Comparison of ENCODE assay signal across 21 mouse cellular contexts in genomic region chr12:107855547-107855946, GRCm38 (mm10).
DNase-seq lines count a peak whose midpoint lies in the region; ATAC-seq and TF ChIP-seq lines count a peak whose summit lies in the region.
"Had no signal": no experiment of that assay in that cellular context is flagged by ENCODE, and none has a peak within 500 bp of the region (broad histone marks: within the 10 kb centered on the region; RNA-seq: fewer than 3 reads in every experiment).

No protein-coding gene starts in this region.

- no peak for ATAC-seq in embryonic facial prominence, embryonic 15.5 days (ENCODE audit: insufficient number of reproducible peaks, low FRiP score, low TSS enrichment, low read depth)
- no peak for ATAC-seq in limb, embryonic 12.5 days (ENCODE audit: insufficient number of reproducible peaks, insufficient read depth, low FRiP score, low TSS enrichment, low read depth)
- ATAC-seq in midbrain, postnatal 0 days (ENCODE audit: low FRiP score) = no peak
- ATAC-seq: CD4-positive, CD25-positive, alpha-beta regulatory T cell, adult 4 months; forebrain, postnatal 0 days; hindbrain, embryonic 16.5 days had no signal

- H3K36me3 ChIP-seq in embryonic facial prominence, embryonic 15.5 days = no peaks in the 10 kb centered on the region
- no peaks in the 10 kb centered on the region for H3K36me3 ChIP-seq in embryonic facial prominence, embryonic 10.5 days (replicated peaks)
- no peaks in the 10 kb centered on the region for H3K36me3 ChIP-seq in limb, embryonic 12.5 days
- H3K36me3 ChIP-seq in limb, embryonic 10.5 days = no peaks in the 10 kb centered on the region
- H3K36me3 ChIP-seq in midbrain, postnatal 0 days (ENCODE audit: insufficient read depth, low read length) = no peaks in the 10 kb centered on the region
- H3K36me3 ChIP-seq: forebrain, embryonic 12.5 days; G1E; heart, embryonic 13.5 days; hindbrain, embryonic 12.5 days had no signal

- TF ChIP-seq CTCF in midbrain, postnatal 0 days (IDR thresholded peaks at IDR 0.05) = no peak

- no peaks in the 10 kb centered on the region for H3K9me3 ChIP-seq in embryonic facial prominence, embryonic 15.5 days (replicated peaks)
- no peaks in the 10 kb centered on the region for H3K9me3 ChIP-seq in embryonic facial prominence, embryonic 10.5 days
- no peaks in the 10 kb centered on the region for H3K9me3 ChIP-seq in limb, embryonic 12.5 days
- no peaks in the 10 kb centered on the region for H3K9me3 ChIP-seq in limb, embryonic 10.5 days (replicated peaks)
- no peaks in the 10 kb centered on the region for H3K9me3 ChIP-seq in midbrain, postnatal 0 days (ENCODE audit: low read length)
- H3K9me3 ChIP-seq: forebrain, embryonic 12.5 days; heart, embryonic 13.5 days; hindbrain, embryonic 12.5 days had no signal

- no peak overlapping the region for H3K4me2 ChIP-seq in embryonic facial prominence, embryonic 15.5 days (replicated peaks)
- no peak overlapping the region for H3K4me2 ChIP-seq in limb, embryonic 12.5 days
- no peak overlapping the region for H3K4me2 ChIP-seq in midbrain, postnatal 0 days (ENCODE audit: low read depth, low read length, poor library complexity, severe bottlenecking)
- H3K4me2 ChIP-seq: forebrain, embryonic 12.5 days; heart, embryonic 13.5 days; hindbrain, embryonic 12.5 days had no signal

- no peak for DNase-seq in embryonic facial prominence, embryonic 10.5 days (ENCODE audit: low spot score)
- no peak for DNase-seq in limb, embryonic 10.5 days (ENCODE audit: low spot score)
- DNase-seq in lung, postnatal 10 days = peak; percentile 22
- no peak for DNase-seq in lung, postnatal 14 days
- DNase-seq in midbrain, postnatal 0 days (ENCODE audit: low spot score) = no peak
- DNase-seq: adrenal gland, adult 8-10 months; adrenal gland, postnatal 36 days; B cell, adult 2 months; cerebellum, adult 2 months; cerebellum, postnatal 10 days; forebrain, postnatal 0 days; gastrocnemius, postnatal 25 days; heart, postnatal 4 days had no signal

- WGBS in embryonic facial prominence, embryonic 15.5 days = 54% methylated on average over 4 of the region's 4 CpGs
- WGBS in embryonic facial prominence, embryonic 10.5 days = 87% methylated on average over 4 of the region's 4 CpGs
- 66% methylated on average over 4 of the region's 4 CpGs for WGBS in limb, embryonic 12.5 days
- 76% methylated on average over 4 of the region's 4 CpGs for WGBS in limb, embryonic 10.5 days
- WGBS in midbrain, postnatal 0 days = 84% methylated on average over 4 of the region's 4 CpGs

- no peak overlapping the region for H3K4me3 ChIP-seq in embryonic facial prominence, embryonic 15.5 days (replicated peaks)
- no peak overlapping the region for H3K4me3 ChIP-seq in embryonic facial prominence, embryonic 10.5 days
- H3K4me3 ChIP-seq in limb, embryonic 12.5 days (replicated peaks) = no peak overlapping the region
- H3K4me3 ChIP-seq in limb, embryonic 10.5 days = no peak overlapping the region
- H3K4me3 ChIP-seq in midbrain, postnatal 0 days (ENCODE audit: low read depth, low read length) = no peak overlapping the region
- H3K4me3 ChIP-seq: forebrain, embryonic 12.5 days; heart, embryonic 13.5 days; hindbrain, embryonic 12.5 days had no signal

- H3K4me1 ChIP-seq in embryonic facial prominence, embryonic 15.5 days = peaks cover 17% of the 10 kb centered on the region
- peaks cover 17% of the 10 kb centered on the region for H3K4me1 ChIP-seq in embryonic facial prominence, embryonic 10.5 days
- H3K4me1 ChIP-seq in limb, embryonic 12.5 days (replicated peaks) = peaks cover 15% of the 10 kb centered on the region
- peaks cover 20% of the 10 kb centered on the region for H3K4me1 ChIP-seq in limb, embryonic 10.5 days
- H3K4me1 ChIP-seq in midbrain, postnatal 0 days (ENCODE audit: insufficient read depth, low read length) = no peaks in the 10 kb centered on the region
- H3K4me1 ChIP-seq: heart, embryonic 13.5 days had no signal

- H3K27ac ChIP-seq in embryonic facial prominence, embryonic 15.5 days (replicated peaks) = peak overlapping the region; percentile 58; the same call in 1 of the 2 replicates
- H3K27ac ChIP-seq in embryonic facial prominence, embryonic 10.5 days (replicated peaks) = no peak overlapping the region
- H3K27ac ChIP-seq in limb, embryonic 12.5 days = 0 out of 2 replicates have a peak overlapping the region, but pooled peaks have one; percentile 1
- no peak overlapping the region for H3K27ac ChIP-seq in limb, embryonic 10.5 days
- H3K27ac ChIP-seq in midbrain, postnatal 0 days (ENCODE audit: low read depth, low read length) = no peak overlapping the region
- H3K27ac ChIP-seq: forebrain, embryonic 12.5 days; heart, embryonic 13.5 days; hindbrain, embryonic 12.5 days had no signal

- H3K9ac ChIP-seq in embryonic facial prominence, embryonic 15.5 days = no peak overlapping the region
- no peak overlapping the region for H3K9ac ChIP-seq in limb, embryonic 12.5 days (replicated peaks)
- no peak overlapping the region for H3K9ac ChIP-seq in midbrain, postnatal 0 days (replicated peaks; ENCODE audit: low read length, poor library complexity, severe bottlenecking)
- H3K9ac ChIP-seq: forebrain, embryonic 12.5 days; forebrain, postnatal 0 days; heart, embryonic 13.5 days; hindbrain, embryonic 12.5 days had no signal

- H3K27me3 ChIP-seq in embryonic facial prominence, embryonic 15.5 days = no peaks in the 10 kb centered on the region
- H3K27me3 ChIP-seq in embryonic facial prominence, embryonic 10.5 days (replicated peaks; ENCODE audit: low read depth, poor library complexity, severe bottlenecking) = 0 out of 2 replicates have a peak, but pooled peaks cover 3% of the 10 kb centered on the region
- no peaks in the 10 kb centered on the region for H3K27me3 ChIP-seq in limb, embryonic 12.5 days
- H3K27me3 ChIP-seq in limb, embryonic 10.5 days (ENCODE audit: low read depth, poor library complexity, severe bottlenecking) = no peaks in the 10 kb centered on the region
- H3K27me3 ChIP-seq in midbrain, postnatal 0 days (ENCODE audit: insufficient read depth, low read length) = no peaks in the 10 kb centered on the region
- H3K27me3 ChIP-seq: forebrain, embryonic 12.5 days; heart, embryonic 13.5 days; hindbrain, embryonic 12.5 days had no signal

Comparison
In these comparisons a context has a peak if more than half of its experiments do, and no peak if none do; other contexts are left out.
1. H3K27ac ChIP-seq: peak in embryonic facial prominence, embryonic 15.5 days (single experiment) and limb, embryonic 12.5 days (single experiment); none in embryonic facial prominence, embryonic 10.5 days (single experiment), limb, embryonic 10.5 days (single experiment) and midbrain, postnatal 0 days (single experiment).